19 mouse cellular contexts compared by ENCODE assay signal in the genomic region with DNA sequence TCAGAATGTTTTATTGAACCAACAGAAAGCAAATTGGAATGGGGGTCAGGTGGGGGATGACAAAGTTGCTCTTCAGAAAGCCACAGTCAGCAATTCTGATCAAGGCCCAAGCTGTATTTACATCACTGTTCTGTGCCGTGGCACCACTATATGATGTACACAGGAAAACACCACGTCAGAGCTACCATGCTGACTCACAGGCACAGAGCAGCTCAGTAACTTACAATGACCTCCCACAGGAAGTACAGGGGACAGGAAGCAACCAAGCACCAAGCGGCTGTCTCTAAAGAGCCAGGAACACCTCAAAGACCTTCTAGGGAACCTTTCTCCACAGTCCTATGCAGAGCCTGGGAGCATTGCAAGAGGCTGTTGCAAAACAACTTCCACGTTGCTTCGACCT. TPM values are rescaled to one million over a fixed set of nuclear protein-coding genes. Genes with fewer than 3 reads are reported as not detected.
DNase-seq lines count a peak whose midpoint lies in the region; ATAC-seq lines count a peak whose summit lies in the region.
"Had no signal": no experiment of that assay in that cellular context is flagged by ENCODE, and none has a peak within 500 bp of the region (broad histone marks: within the 10 kb centered on the region; RNA-seq: fewer than 3 reads in every experiment).

No protein-coding gene starts in this region.

- H3K27ac ChIP-seq in midbrain, embryonic 14.5 days (replicated peaks; ENCODE audit: low read depth, low read length), result no peak overlapping the region
- H3K27ac ChIP-seq in kidney, embryonic 14.5 days (ENCODE audit: low read depth, low read length), result no peak overlapping the region
- H3K27ac ChIP-seq: heart, embryonic 10.5 days; limb, embryonic 13.5 days; stomach, embryonic 15.5 days had no signal

- H3K4me3 ChIP-seq in midbrain, embryonic 14.5 days (replicated peaks; ENCODE audit: low read depth, low read length), result no peak overlapping the region
- no peak overlapping the region for H3K4me3 ChIP-seq in kidney, embryonic 14.5 days (ENCODE audit: low read length)
- H3K4me3 ChIP-seq: heart, embryonic 10.5 days; limb, embryonic 13.5 days; myocyte; stomach, embryonic 15.5 days had no signal

- 0 out of 2 replicates have a peak, but pooled peaks cover under 1% of the 10 kb centered on the region for H3K4me1 ChIP-seq in midbrain, embryonic 14.5 days (ENCODE audit: control insufficient read depth, insufficient read depth, low read length)
- no peaks in the 10 kb centered on the region for H3K4me1 ChIP-seq in kidney, embryonic 14.5 days (ENCODE audit: control insufficient read depth, insufficient read depth, low read length)
- H3K4me1 ChIP-seq: heart, embryonic 10.5 days; stomach, embryonic 15.5 days had no signal

- no peak overlapping the region for H3K4me2 ChIP-seq in midbrain, embryonic 14.5 days (ENCODE audit: low read length)
- H3K4me2 ChIP-seq in kidney, embryonic 14.5 days (replicated peaks; ENCODE audit: low read depth, low read length), result no peak overlapping the region
- H3K4me2 ChIP-seq: limb, embryonic 13.5 days; midbrain, embryonic 11.5 days; stomach, embryonic 15.5 days had no signal

- ATAC-seq in CD4-positive, CD25-positive, alpha-beta regulatory T cell, adult 4 months, result peak; percentile 99
- peak; percentile 83 for ATAC-seq in granulocyte monocyte progenitor cell, adult 5-6 weeks (replicated peaks; ENCODE audit: poor library complexity, severe bottlenecking)
- peak; percentile 79 for ATAC-seq in megakaryocyte progenitor cell, adult 5-6 weeks (replicated peaks; ENCODE audit: poor library complexity)
- ATAC-seq in midbrain, embryonic 14.5 days (ENCODE audit: low FRiP score, low TSS enrichment), result no peak
- ATAC-seq in kidney, embryonic 14.5 days (ENCODE audit: low FRiP score, low TSS enrichment), result no peak
- ATAC-seq: forebrain, embryonic 16.5 days had no signal

- H3K9ac ChIP-seq in midbrain, embryonic 14.5 days (replicated peaks; ENCODE audit: low read length), result no peak overlapping the region
- H3K9ac ChIP-seq in kidney, embryonic 14.5 days (ENCODE audit: low read depth, low read length), result no peak overlapping the region
- H3K9ac ChIP-seq: limb, embryonic 13.5 days; stomach, embryonic 15.5 days had no signal

- no peaks in the 10 kb centered on the region for H3K9me3 ChIP-seq in midbrain, embryonic 14.5 days (ENCODE audit: control insufficient read depth, low read length)
- no peaks in the 10 kb centered on the region for H3K9me3 ChIP-seq in kidney, embryonic 14.5 days (ENCODE audit: control insufficient read depth, low read length)
- H3K9me3 ChIP-seq: heart, embryonic 10.5 days; limb, embryonic 13.5 days; stomach, embryonic 15.5 days had no signal

- WGBS in midbrain, embryonic 14.5 days, result 84% methylated on average over 5 of the region's 5 CpGs
- WGBS in kidney, embryonic 14.5 days, result 74% methylated on average over 5 of the region's 5 CpGs

- H3K36me3 ChIP-seq in midbrain, embryonic 14.5 days (ENCODE audit: control insufficient read depth, insufficient read depth, low read length), result no peaks in the 10 kb centered on the region
- H3K36me3 ChIP-seq in kidney, embryonic 14.5 days (ENCODE audit: control insufficient read depth, insufficient read depth, low read length), result no peaks in the 10 kb centered on the region
- H3K36me3 ChIP-seq: heart, embryonic 10.5 days; limb, embryonic 13.5 days; stomach, embryonic 15.5 days had no signal

- DNase-seq in thymus, postnatal 36 days, result peak; percentile 14 to 30
- no peak for DNase-seq in midbrain, embryonic 14.5 days
- no peak for DNase-seq in B cell, adult 2 months
- DNase-seq: adrenal gland, postnatal 10 days; cerebellum, adult 8-10 months; embryo, embryonic 11 days; heart, postnatal 36 days; lung, postnatal 10 days; spleen, adult 18-20 months had no signal

- H3K27me3 ChIP-seq in midbrain, embryonic 14.5 days (ENCODE audit: control insufficient read depth, insufficient read depth, low read length), result no peaks in the 10 kb centered on the region
- H3K27me3 ChIP-seq in kidney, embryonic 14.5 days (ENCODE audit: control insufficient read depth, insufficient read depth, low read length), result no peaks in the 10 kb centered on the region
- H3K27me3 ChIP-seq: limb, embryonic 13.5 days; stomach, embryonic 15.5 days had no signal

RNA-seq across cellular contexts. Expression of a gene that starts 36.4 kb away (rescaled TPM):
- polyA plus RNA-seq in CD4-positive, CD25-positive, alpha-beta regulatory T cell, adult 4 months (2017; shearing (Covaris generic)), result 1 to 10 TPM; 3.3 to 8.5 TPM
- total RNA-seq in granulocyte monocyte progenitor cell, adult 5-6 weeks (2014; fragmentation: Nextera tagmentation), result 50.7 and 56.1 TPM in 2 replicates
- total RNA-seq in granulocyte monocyte progenitor cell, adult 5-6 weeks (2017), result 27.2 and 29.8 TPM in 2 replicates
- total RNA-seq in megakaryocyte progenitor cell, adult 5-6 weeks (2015), result 58.1 and 65.3 TPM in 2 replicates
- 26.9 and 30.1 TPM in 2 replicates for total RNA-seq in megakaryocyte progenitor cell, adult 5-6 weeks (2017)
- 171 and 175 TPM in 2 replicates for polyA plus RNA-seq in midbrain, embryonic 14.5 days (2014; fragmentation: Nextera tagmentation; extraction: Ambion mirVana)
- polyA plus RNA-seq in kidney, embryonic 14.5 days (2014; fragmentation: Nextera tagmentation; extraction: Ambion mirVana), result 161 and 195 TPM in 2 replicates

RNA-seq across cellular contexts. Expression of a gene that starts 59.3 kb away (rescaled TPM):
- 1 to 10 TPM; 1.6 to 5.5 TPM for polyA plus RNA-seq in CD4-positive, CD25-positive, alpha-beta regulatory T cell, adult 4 months (2017; shearing (Covaris generic))
- total RNA-seq in granulocyte monocyte progenitor cell, adult 5-6 weeks (2014; fragmentation: Nextera tagmentation), result 13.4 and 20.1 TPM in 2 replicates
- total RNA-seq in granulocyte monocyte progenitor cell, adult 5-6 weeks (2017), result 20.3 and 22.4 TPM in 2 replicates
- 10.1 and 13.1 TPM in 2 replicates for total RNA-seq in megakaryocyte progenitor cell, adult 5-6 weeks (2015)
- 19.5 and 21.1 TPM in 2 replicates for total RNA-seq in megakaryocyte progenitor cell, adult 5-6 weeks (2017)
- polyA plus RNA-seq in midbrain, embryonic 14.5 days (2014; fragmentation: Nextera tagmentation; extraction: Ambion mirVana), result 0.04 TPM in 1 of 2 replicates, not detected in the other
- 0.24 and 0.51 TPM in 2 replicates for polyA plus RNA-seq in kidney, embryonic 14.5 days (2014; fragmentation: Nextera tagmentation; extraction: Ambion mirVana)
- polyA plus RNA-seq: midbrain, embryonic 11.5 days had no signal

Comparison
In these comparisons a context has a peak if more than half of its experiments do, and no peak if none do; other contexts are left out.
1. ATAC-seq: peak in CD4-positive, CD25-positive, alpha-beta regulatory T cell, adult 4 months (single experiment), granulocyte monocyte progenitor cell, adult 5-6 weeks (single experiment) and megakaryocyte progenitor cell, adult 5-6 weeks (single experiment); none in midbrain, embryonic 14.5 days (single experiment) and kidney, embryonic 14.5 days (single experiment).
2. DNase-seq: peak in thymus, postnatal 36 days (2 of 2); none in midbrain, embryonic 14.5 days (single experiment) and B cell, adult 2 months (0 of 2).
3. RNA of a gene that starts 36.4 kb away (polyA plus RNA-seq): 161 to 195 TPM in kidney, embryonic 14.5 days and 171 to 175 TPM in midbrain, embryonic 14.5 days; 3.3 to 8.5 TPM in CD4-positive, CD25-positive, alpha-beta regulatory T cell, adult 4 months; every median in the first group is over 10 times any median in the second.